ENCODE assay signal across 16 mouse cellular contexts in genomic region chr17:56907096-56907495, GRCm38 (mm10). TPM values are rescaled to one million over a fixed set of nuclear protein-coding genes. Genes with fewer than 3 reads are reported as not detected.
DNase-seq lines count a peak whose midpoint lies in the region; ATAC-seq lines count a peak whose summit lies in the region.
"Had no signal": no experiment of that assay in that cellular context is flagged by ENCODE, and none has a peak within 500 bp of the region (broad histone marks: within the 10 kb centered on the region; RNA-seq: fewer than 3 reads in every experiment).

No protein-coding gene starts in this region.

- peak; percentile 52 for DNase-seq in ovary, postnatal 36 days (ENCODE audit: low spot score)
- DNase-seq in ovary, adult 18-20 months (ENCODE audit: low spot score) = no peak
- peak; percentile 82 to 87 for DNase-seq in kidney, postnatal 25 days
- DNase-seq in lung, postnatal 25 days (ENCODE audit: low spot score) = peak; percentile 92
- DNase-seq in urinary bladder, postnatal 4 days (ENCODE audit: low spot score in 2 of 2) = peak; percentile 61 to 81
- DNase-seq in thymus, postnatal 36 days = no peak
- DNase-seq in right cerebral cortex, postnatal 10 days (ENCODE audit: low spot score in 2 of 2) = no peak
- DNase-seq: adrenal gland, postnatal 10 days; embryo, embryonic 11 days; liver had no signal

- no peak for ATAC-seq in activated CD4-positive, CD25-positive, alpha-beta regulatory T cell, adult 4 months
- ATAC-seq: hindbrain, embryonic 16.5 days; Patski had no signal

RNA-seq across cellular contexts. Expression of gene Mllt1, which starts 28.1 kb away (rescaled TPM):
- 1 to 10 TPM; 4.6 to 6.4 TPM for polyA plus RNA-seq in activated CD4-positive, CD25-positive, alpha-beta regulatory T cell, adult 4 months (2017; shearing (Covaris generic))

RNA-seq across cellular contexts. Expression of gene 1700061G19Rik, which starts 31.8 kb away (rescaled TPM):
- under 1 TPM; 0.28 to 0.37 TPM for polyA plus RNA-seq in activated CD4-positive, CD25-positive, alpha-beta regulatory T cell, adult 4 months (2017; shearing (Covaris generic))
- polyA plus RNA-seq: Patski had no signal

RNA-seq across cellular contexts. Expression of gene Acsbg2, which starts 32.8 kb away (rescaled TPM):
- polyA plus RNA-seq in activated CD4-positive, CD25-positive, alpha-beta regulatory T cell, adult 4 months (2017; shearing (Covaris generic)) = under 1 TPM in 1 of 2 experiments, not detected in 1; 0.21 TPM
- polyA plus RNA-seq: forebrain, embryonic 12.5 days; heart, embryonic 16.5 days; hindbrain, embryonic 16.5 days; myocyte; Patski had no signal

Comparison
In these comparisons a context has a peak if more than half of its experiments do, and no peak if none do; other contexts are left out.
1. DNase-seq: peak in ovary, postnatal 36 days (single experiment), kidney, postnatal 25 days (2 of 2), lung, postnatal 25 days (single experiment) and urinary bladder, postnatal 4 days (2 of 2); none in ovary, adult 18-20 months (single experiment), thymus, postnatal 36 days (0 of 2) and right cerebral cortex, postnatal 10 days (0 of 2).